Mouse (Mus musculus) lung, postnatal 25 days (tissue): ENCODE measurements around the gene Gm16503.
"Not testable (repeated sequence)": the region's sequence is repeated elsewhere in the genome, so short reads cannot be mapped to it uniquely, and the experiment has no call there.

ENCODE experiments used
- DNase-seq: peaks from one replicate; pipeline ENCODE4 v3.0.0; 2022; ENCODE audit warnings: low spot score

Gene Gm16503

DNA sequence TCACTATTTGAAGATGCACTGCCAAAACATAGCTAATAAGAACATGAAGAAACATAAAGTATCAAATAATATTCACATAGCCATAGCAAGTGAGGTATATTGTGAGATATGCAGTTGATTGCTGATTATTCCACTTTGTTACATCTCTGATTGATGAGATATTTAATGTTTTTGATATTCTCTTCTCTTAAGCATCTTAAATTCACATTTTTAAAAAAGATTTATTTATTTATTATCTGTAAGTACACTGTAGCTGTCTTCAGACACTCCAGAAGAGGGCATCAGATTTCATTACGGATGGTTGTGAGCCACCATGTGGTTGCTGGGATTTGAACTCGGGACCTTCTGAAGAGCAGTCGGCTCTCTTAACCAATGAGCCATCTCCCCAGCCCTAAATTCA is at the start of gene Gm16503:
Gene Gm16503 (plus strand): TSS at position 301 of the 400 bp plus-strand sequence.
- not testable (repeated sequence) for DNase-seq

DNA sequence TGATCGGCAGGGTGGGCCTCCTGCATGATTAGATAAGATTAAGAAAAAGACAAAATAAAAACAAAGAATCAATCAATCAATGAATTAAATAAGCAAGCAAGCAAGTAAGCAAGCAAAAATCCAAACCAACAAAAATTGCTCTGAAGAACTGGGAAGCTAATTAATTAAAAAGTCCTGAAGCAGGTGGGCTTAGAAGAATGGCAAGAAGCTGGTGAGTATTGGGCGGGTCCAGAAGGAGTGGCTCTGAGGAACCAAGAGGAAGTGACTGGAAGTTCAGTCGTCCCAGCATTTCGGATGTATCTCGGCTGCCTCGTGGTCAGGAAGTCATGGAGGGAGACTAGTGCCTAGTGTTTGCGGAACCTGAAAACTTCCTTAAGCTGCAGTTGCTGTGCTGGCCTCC is 47.9 kb upstream of the Gm16503 start, which contains the start of gene Zfp982:
Gene Zfp982 (plus strand): TSS at position 301 of the 400 bp plus-strand sequence.
- DNase-seq, result not testable (repeated sequence)

DNA sequence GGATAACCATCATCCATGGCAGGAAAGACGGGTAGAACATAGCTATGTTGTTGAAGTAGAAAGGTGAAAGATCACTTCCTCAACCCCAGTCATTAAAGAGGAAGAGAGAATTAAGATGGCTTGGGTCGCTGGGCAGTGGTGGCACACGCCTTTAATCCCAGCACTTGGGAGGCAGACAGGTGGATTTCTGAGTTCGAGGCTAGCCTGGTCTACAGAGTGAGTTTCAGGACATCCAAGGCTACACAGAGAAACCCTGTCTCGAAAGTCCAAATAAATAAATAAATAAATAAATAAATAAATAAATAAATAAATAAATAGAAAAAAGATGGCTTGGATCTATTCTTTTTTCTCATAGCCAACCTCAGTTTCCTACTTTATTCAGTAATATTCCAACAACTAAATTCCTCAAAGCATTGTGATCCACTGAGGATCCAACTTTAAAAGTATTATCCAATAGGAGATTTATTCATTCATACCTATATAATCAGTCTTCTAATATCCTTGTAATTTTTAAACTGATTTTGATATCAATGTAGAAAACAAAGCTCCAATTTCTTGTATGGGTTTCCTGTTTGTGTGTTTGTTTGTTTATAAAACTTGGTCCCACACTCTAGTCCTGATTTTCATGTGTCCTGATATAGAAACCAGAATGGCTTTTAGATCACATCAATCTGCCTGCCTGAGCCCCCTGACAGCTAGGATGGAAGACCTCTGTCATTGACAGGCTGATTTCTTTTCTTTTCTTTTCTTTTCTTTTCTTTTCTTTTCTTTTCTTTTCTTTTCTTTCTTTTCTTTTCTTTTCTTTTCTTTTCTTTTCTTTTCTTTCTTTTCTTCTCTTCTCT is 41.0 kb upstream of the Gm16503 start:
- DNase-seq, result not testable (repeated sequence)

DNA sequence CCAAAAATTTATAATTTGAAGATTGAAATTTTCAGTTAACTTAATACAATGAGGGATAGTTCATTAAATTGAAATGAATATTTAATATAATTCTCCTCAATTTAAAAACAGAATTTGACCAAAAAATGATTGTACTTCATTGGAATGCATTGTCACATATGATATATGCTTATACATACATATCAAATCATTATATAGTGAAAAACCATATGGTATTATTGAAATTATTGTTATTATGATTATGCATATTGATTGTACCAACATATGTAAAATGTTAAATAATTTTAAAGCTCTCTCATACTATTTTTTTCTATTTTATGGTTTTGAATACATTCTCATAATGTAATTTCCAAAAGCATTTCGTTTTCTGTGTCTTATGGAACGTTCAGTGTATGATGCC is 30.8 kb upstream of the Gm16503 start:
- no peak for DNase-seq

DNA sequence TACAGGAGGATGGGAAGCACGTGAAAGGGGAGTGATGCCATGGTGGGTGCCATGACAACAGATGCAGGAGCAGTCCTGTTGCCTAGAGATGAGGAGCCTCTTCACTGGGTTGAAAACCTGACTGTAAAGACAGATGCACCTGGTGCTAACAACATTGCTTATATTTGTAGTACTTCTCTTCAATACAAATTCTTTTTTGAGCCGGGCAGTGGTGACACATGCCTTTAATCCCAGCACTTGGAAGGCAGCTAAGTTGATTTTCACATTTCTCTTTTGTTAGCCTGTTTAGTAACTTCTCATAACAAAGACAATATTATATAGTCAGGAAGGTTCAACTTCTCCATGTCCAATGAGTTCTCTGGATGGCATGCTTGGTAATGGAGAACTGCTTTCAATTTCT is 21.0 kb upstream of the Gm16503 start:
- no peak for DNase-seq

DNA sequence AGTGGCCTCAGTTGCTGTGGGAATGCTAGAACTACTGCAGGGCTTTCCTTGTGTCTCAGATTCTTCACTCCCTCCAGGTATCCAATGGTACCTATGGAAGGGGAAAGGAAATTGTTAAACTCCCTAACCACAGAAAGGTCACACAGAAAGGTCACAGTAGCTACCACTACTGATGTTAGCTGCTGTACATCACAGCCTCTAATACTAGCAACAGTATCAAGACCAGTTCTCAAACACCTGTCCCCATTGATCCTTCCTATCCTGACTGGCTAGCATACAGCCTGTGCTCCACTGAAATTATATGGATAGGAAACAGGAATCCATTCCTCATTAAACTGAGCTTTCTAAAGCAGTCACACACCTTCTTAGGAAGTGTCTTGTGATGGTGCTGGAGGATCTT is 19.9 kb upstream of the Gm16503 start:
- DNase-seq, result no peak

DNA sequence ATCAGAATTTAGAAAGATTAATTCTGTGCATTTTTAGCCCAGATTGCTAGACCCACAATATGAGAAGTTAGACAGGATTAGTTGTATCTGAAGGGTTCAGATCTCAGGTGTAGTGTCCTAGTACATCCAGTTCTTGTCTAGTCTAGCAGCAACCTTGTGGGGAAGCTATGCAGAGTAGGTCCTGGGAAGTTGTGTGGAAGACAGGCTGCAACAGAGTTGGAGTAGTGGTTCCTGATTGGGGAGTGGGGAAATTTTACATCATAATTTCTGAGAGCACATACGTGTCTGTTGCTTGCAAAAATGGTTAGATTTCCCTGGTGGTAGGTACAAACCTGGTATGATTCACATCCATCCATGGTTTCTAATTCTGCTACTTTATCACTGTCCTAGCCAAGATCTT is 14.9 kb upstream of the Gm16503 start:
- DNase-seq, result no peak

DNA sequence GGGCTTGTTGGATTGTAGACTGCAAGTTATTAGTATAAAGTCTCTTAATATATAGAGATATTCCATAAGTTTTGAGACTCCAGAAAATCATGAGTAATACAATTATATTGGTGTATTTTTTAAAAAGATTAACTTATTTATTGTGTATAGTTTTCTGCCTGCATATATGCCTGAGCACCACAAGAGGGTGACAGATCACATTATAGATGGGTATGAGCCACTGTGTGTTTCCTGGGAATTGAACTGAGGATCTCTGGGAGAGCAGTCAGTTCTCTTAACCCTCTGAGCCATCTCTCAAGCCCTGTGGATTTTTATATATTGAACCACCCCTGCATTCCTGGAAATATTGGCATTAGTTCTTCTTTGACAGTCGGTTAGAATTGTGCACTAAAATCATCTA is 9.7 kb upstream of the Gm16503 start:
- no peak for DNase-seq

DNA sequence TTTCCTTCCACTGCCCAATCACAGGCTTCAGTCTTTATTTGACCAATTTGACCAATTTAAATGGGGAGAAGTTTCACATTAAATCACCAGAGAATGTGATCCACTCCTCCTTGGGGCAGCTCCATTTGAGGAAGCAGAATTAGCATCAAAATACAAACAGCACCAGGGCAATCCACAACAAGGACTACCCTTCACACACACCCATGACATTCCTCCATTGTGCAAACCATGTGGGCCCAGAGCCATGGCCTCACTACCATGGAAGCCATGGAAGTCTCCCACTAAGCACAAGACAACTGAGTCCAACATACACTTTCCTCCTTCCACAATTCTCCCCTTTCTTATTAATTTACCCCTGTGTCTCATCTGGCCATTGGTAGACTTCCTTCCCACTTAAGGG is 4.1 kb upstream of the Gm16503 start:
- not testable (repeated sequence) for DNase-seq

DNA sequence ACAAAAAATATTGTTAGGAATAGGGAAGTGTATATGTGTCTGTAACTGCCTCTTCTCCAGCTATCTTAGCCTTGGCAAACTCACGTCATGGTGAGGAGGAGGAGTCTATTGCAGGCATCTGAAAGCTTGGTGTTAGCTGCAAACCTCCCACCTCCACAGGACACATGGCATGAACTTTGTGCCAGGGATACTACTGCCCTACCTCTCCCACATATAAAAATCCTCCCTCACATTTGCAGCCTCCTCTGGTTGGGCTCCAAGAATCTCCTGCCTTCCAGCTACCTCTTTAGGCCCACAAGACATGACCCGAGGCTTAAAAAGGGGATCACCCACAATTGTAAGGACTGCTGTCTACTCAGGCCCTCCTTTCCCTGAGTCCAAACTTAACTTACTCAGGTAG is 2.3 kb upstream of the Gm16503 start:
- DNase-seq, result no peak

DNA sequence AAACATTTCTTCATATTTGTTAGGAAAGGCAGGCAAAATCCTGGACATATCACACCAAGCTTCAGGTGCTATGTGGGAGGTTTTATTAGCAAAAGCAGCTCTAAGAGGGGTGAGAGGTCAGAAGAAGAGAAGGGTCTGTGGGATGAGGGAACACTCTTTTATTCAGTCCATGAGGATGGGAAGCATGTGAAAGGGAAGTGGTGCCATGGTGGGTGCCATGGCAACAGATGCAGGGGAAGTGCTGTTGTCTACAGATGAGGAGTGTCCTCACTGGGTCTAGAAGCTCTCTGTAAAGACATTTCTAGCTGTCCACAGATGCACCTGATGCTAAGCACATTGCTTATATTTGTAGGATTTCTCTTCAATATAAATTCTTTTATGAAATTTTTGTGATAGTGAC is 1.1 kb downstream of the Gm16503 start:
- DNase-seq, result no peak

DNA sequence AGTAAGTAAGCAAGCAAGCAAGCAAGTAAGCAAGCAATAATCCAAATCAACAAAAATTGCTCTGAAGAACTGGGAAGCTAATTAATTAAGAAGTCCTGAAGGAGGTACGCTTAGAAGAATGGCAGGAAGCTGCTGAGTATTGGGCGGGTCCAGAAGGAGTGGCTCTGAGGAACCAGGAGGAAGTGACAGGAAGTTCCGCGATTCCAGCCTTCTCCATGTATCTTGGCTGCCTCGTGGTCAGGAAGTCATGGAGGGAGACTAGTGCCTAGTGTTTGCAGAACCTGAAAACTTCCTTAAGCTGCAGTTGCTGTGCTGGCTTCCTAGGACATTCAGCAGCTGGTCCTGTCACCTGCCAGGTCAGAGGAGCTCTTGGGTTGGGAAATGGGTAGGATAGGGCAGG is 13.1 kb downstream of the Gm16503 start, which contains the start of gene Zfp985:
Gene Zfp985 (plus strand): TSS at position 207 of the 400 bp plus-strand sequence.
- not testable (repeated sequence) for DNase-seq

DNA sequence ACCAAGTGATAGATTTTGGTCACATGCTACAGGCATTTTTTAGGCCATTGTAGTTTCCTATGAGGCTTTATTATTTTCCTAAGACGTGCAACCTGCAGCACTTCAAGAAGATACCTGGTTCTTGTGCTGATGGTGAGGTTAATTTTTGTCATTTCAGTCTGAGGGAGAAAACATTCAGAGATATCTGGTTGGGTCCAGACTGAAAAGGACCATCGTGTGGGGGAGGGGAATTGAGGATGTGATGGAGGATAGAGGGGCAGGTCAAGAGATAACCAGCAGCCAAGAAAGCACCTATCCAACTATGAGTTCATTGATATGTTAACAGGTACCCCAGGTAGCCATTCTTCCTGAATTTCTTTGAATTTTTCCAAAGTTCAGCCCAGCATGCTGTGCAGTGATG is 14.3 kb downstream of the Gm16503 start:
- DNase-seq, result not testable (repeated sequence)

DNA sequence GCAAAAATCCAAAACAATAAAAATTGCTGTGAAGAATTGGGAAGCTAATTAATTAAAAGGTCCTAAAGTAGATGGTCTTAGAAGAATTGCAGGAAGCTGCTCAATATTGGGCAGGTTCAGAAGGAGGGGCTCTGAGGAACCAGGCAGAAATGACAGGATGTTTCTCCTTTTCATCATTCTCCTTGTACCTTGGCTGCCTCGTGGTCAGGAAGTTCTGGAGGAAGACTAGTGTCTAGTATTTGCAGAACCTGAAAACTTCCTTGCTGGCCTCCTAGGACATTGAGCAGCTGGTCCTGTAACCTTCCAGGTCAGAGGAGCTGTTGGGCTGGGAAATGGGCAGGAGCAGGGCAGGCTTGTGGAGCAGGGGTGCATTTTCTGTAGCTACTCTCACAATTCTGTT is 16.9 kb downstream of the Gm16503 start:
- DNase-seq, result not testable (repeated sequence)

DNA sequence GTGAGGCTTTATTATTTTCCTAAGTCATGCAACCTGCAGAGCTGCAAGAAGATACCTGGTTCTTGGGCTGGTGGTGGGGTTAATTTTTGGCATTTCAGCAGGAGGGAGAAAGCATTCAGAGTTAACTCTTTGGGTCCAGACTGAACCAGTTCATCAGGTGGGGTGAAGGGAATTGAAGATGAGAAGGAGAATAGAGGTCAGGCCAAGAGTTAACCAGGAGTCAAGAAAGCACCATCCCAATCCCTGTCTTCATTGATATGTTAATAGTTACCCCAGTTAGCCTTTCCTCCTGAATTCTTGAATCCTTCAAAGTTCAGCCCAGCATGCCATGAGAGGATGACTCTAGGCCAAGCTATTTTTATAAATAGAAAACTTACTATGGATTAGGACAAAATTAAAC is 18.0 kb downstream of the Gm16503 start:
- not testable (repeated sequence) for DNase-seq

DNA sequence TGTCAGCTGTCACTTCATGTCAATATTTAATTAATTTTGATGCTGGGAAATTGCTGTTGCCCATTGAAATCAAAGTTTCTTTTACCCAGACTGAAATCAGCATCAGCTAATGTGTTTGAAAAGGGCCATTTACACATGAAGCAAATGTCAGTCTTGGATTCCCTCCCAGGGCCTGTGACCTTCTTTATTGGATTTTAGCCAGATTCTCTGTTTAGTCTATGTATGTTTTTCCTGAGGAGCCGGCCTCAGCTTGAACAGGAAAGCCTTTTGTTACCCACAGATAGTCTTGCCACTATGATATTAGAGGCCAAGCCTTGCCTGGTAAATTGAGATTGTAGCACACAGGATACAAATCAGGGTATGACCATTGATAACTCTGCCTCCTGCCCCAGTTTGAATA is 19.1 kb downstream of the Gm16503 start:
- peak; percentile 19 for DNase-seq

DNA sequence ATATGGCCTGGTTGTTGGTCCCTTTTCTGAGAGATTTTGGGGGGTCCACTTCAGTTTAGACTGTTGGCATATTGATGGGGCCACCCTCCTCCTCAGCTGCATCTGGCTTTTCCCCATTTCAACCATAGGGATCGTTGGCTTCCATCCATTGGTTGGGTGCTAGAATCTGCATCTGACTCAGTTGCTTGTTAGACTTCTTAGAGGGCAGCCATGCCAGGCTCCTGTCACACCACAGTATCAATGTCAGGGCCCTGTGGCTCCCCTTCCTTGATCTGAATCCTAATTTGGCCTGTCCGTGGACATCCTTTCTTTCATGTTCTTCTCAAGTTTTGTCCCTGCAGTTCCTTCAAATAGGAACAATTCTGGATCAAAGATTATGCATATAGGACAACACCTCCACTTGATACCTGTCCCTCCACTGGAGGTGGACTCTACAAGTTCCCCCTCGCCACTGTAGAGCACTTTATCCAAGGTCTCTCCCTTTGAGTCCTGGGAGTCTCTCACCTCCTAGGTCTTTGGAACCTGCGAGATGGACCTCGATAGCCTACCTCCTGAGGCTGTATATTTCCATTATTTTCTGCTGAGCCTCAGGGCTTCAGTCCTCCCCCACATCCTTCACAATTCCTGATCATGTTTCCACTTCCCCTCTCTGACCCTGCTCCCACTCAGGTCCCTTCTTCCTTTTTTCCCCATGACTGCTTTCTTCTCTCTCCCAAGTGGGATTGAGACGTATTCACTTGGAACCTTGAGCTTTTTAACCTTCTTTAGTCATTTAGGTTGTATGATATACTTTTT is 25.6 kb downstream of the Gm16503 start:
- DNase-seq, result no peak

DNA sequence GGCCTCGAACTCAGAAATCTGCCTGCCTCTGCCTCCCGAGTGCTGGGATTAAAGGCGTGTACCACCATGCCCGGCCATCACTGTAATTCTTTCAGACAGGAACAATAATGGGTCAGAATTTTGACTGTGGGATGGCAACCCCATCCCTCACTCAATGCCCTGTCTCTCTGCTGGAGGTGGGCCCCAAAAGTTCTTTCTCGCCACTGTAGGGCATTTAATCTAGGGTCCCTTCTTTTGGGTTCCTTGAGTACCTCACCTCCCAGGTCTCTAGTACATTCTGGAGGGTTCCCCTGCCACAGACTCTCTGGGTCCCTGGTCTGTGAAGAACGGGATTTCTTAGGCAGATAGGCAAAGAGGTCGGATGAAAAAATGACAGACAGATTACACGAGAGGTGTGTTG is 31.1 kb downstream of the Gm16503 start:
- DNase-seq, result not testable (repeated sequence)

DNA sequence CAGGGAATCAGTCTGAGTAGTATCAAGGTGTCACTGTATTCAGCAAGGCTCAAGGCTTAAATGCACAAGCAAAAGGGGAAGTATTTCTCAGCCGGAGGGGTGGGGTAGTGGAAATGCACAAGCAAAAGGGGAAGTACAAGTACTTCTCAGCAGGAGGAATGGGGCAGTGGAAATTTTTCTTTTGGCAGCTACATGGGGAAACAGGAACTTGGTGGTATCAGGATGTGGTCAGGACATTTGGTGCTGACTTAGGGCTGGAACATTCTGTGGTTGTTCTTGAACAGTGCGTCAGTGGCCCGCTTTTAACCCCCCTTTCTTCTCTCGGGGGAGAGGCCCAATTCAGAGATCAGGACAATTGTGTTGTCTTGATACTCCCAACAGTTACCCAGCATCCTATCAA is 39.4 kb downstream of the Gm16503 start:
- DNase-seq, result not testable (repeated sequence)

DNA sequence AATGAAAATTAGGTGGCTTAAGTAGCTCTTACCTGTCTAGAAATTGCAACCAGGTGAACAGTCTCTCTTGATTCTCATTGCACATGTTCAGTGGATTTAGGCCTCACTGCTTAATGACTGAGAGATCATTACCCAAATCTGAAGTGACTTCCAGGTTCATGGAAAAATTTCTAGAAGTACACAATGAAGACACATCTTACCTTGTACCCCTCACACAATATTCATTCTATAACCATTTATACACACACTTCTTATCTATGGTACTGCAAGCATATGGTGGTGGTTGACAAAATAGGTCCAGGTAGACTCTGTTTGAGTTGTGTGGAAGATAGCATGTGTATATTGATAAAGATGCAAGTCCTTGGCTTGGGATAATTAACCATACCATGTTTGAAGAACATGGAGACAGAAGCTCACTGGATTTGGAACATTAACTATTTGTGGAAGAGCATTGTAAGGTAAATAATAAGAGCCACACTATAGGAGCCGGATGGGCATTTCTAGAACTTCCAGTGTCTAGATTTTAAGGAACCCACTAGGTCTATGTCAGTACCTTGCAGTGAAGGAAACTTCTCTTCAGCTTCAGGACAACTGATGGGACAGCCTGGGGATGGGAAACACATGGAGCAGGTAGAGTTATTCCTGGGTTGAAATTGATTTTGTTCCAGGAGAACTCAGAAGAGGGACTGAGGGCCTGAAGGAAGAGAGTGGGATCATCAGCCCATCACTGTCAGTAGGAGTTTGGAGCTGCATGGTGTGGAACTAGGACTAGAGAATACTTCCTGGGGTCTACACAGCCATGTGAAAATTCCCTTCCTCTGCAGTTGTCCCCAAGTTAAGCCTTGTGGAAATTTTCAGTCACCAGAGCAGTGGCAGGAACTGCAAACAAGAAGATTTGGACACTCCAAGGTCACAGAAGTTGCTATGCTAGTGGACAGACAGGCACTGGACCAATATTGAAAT is 46.8 kb downstream of the Gm16503 start:
- DNase-seq, result no peak
